Mouse (Mus musculus): ENCODE measurements around the gene Cers2.
"Not testable (repeated sequence)": the region's sequence is repeated elsewhere in the genome, so short reads cannot be mapped to it uniquely, and the experiment has no call there.

Cers2 gene

GRCm38 (mm10) chr3:95318548-95318947 is 4.0 kb downstream of the Cers2 start:
- DNase-seq (ENCODE audit: low spot score): peak; percentile 90

GRCm38 (mm10) chr3:95319110-95319509 is 4.5 kb downstream of the Cers2 start:
- no peak for DNase-seq (ENCODE audit: low spot score)

- DNase-seq (ENCODE audit: low spot score): no peak
Measured at GRCm38 (mm10) chr3:95319701-95320625, 5.4 kb downstream of the Cers2 start.

GRCm38 (mm10) chr3:95323429-95323828 is 8.8 kb downstream of the Cers2 start:
- no peak for DNase-seq (ENCODE audit: low spot score)

- no peak for DNase-seq (ENCODE audit: low spot score)
Measured at GRCm38 (mm10) chr3:95324454-95325144, 10.0 kb downstream of the Cers2 start.

GRCm38 (mm10) chr3:95328803-95329404 is 14.3 kb downstream of the Cers2 start:
- DNase-seq (ENCODE audit: low spot score): no peak

- DNase-seq (ENCODE audit: low spot score): no peak
Measured at GRCm38 (mm10) chr3:95331528-95331927, 16.9 kb downstream of the Cers2 start.

- DNase-seq (ENCODE audit: low spot score): no peak
Measured at GRCm38 (mm10) chr3:95337345-95337744, 22.8 kb downstream of the Cers2 start.

- no peak for DNase-seq (ENCODE audit: low spot score)
Measured at GRCm38 (mm10) chr3:95338251-95338650, 23.7 kb downstream of the Cers2 start.

GRCm38 (mm10) chr3:95343356-95344000 is 28.9 kb downstream of the Cers2 start:
- not testable (repeated sequence) for DNase-seq (ENCODE audit: low spot score)

- DNase-seq (ENCODE audit: low spot score): no peak
Measured at GRCm38 (mm10) chr3:95346454-95346853, 31.9 kb downstream of the Cers2 start.

GRCm38 (mm10) chr3:95348343-95348742 is 33.8 kb downstream of the Cers2 start:
- not testable (repeated sequence) for DNase-seq (ENCODE audit: low spot score)

GRCm38 (mm10) chr3:95349491-95349890 is 34.9 kb downstream of the Cers2 start:
- peak; percentile 9 for DNase-seq (ENCODE audit: low spot score)

- not testable (repeated sequence) for DNase-seq (ENCODE audit: low spot score)
Measured at GRCm38 (mm10) chr3:95355911-95356544, 41.4 kb downstream of the Cers2 start.

GRCm38 (mm10) chr3:95356701-95357449 is 42.3 kb downstream of the Cers2 start, which contains the start of gene Setdb1:
Setdb1 (minus strand) TSS chr3:95357202.
- DNase-seq (ENCODE audit: low spot score): peak; percentile 95

GRCm38 (mm10) chr3:95357746-95358145 is 43.2 kb downstream of the Cers2 start:
- DNase-seq (ENCODE audit: low spot score): no peak

- DNase-seq (ENCODE audit: low spot score): peak; percentile 15
Measured at GRCm38 (mm10) chr3:95360276-95360675, 45.7 kb downstream of the Cers2 start.

GRCm38 (mm10) chr3:95370101-95370500 is 55.5 kb downstream of the Cers2 start:
- DNase-seq (ENCODE audit: low spot score): no peak

Data from yolk sac, embryonic 10.5 days (tissue).